Mouse (Mus musculus): ENCODE results near the gene Fignl1. TPM values are rescaled to one million over a fixed set of nuclear protein-coding genes. Genes with fewer than 3 reads are reported as not detected.

Fignl1 gene
- polyA plus RNA-seq, 1 experiment from 2014 or later: 27.8 TPM

GRCm38 (mm10) chr11:11778345-11778744, 30.4 kb downstream of the Fignl1 start:
- Histone ChIP-seq H3K27ac (no peak overlapping the region), H3K9ac (ENCODE audit: low read depth, low read length) (no peak overlapping the region), H3K36me3 (ENCODE audit: insufficient read depth, low read length) (no peaks in the 10 kb centered on the region), H3K4me3 (replicated peaks; ENCODE audit: low read depth, low read length) (no peak overlapping the region), H3K4me2 (ENCODE audit: low read length) (no peak overlapping the region), H3K27me3 (ENCODE audit: insufficient read depth, low read length) (no peaks in the 10 kb centered on the region), H3K9me3 (replicated peaks; ENCODE audit: low read length) (no peaks in the 10 kb centered on the region), H3K4me1 (replicated peaks; ENCODE audit: insufficient read depth, low read length) (no peaks in the 10 kb centered on the region)
- DNase-seq (ENCODE audit: low spot score) (no peak), ATAC-seq (replicated peaks; ENCODE audit: low FRiP score, low read depth) (no peak)
- 92% methylated on average over 6 of the region's 6 CpGs for WGBS
- TF ChIP-seq CTCF (IDR thresholded peaks at IDR 0.05; ENCODE audit: low read depth): no peak

DNA sequence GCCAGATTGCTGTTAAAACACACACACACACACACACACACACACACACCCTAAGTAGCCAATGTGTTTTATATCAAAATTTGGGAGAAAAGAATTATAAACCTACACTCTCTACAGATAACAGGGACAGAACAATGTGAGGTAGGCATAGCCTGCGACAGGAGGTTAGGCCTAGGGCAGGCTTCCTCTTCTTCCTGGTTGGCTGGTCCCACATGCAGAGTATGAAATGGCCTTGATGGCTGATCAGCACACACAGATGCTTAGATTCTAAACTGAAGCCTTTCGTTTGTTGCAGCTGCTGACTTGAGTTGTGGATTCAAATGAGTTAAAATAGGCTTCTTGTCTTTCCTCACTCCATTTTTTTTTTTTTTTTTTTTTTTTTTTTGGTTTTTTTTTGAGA, 31.0 kb downstream of the Fignl1 start:
- ATAC-seq (replicated peaks; ENCODE audit: low FRiP score, low read depth): no peak
- TF ChIP-seq CTCF (IDR thresholded peaks at IDR 0.05; ENCODE audit: low read depth): no peak

GRCm38 (mm10) chr11:11777246-11777645, 31.5 kb downstream of the Fignl1 start:
- no peak for TF ChIP-seq CTCF (IDR thresholded peaks at IDR 0.05; ENCODE audit: low read depth)
- WGBS: 45% methylated on average over 3 of the region's 3 CpGs
- no peaks in the 10 kb centered on the region for H3K9me3 ChIP-seq (replicated peaks; ENCODE audit: low read length)
- no peaks in the 10 kb centered on the region for H3K27me3 ChIP-seq (ENCODE audit: insufficient read depth, low read length)
- H3K36me3 ChIP-seq (ENCODE audit: insufficient read depth, low read length): no peaks in the 10 kb centered on the region
- DNase-seq (ENCODE audit: low spot score) (no peak), ATAC-seq (replicated peaks; ENCODE audit: low FRiP score, low read depth) (no peak)
- H3K4me3 ChIP-seq (replicated peaks; ENCODE audit: low read depth, low read length): no peak overlapping the region
- H3K4me2 ChIP-seq (ENCODE audit: low read length): no peak overlapping the region
- H3K4me1 ChIP-seq (replicated peaks; ENCODE audit: insufficient read depth, low read length): no peaks in the 10 kb centered on the region
- H3K9ac ChIP-seq (ENCODE audit: low read depth, low read length): no peak overlapping the region
- H3K27ac ChIP-seq: no peak overlapping the region

More for the DNA sequence above, 31.0 kb downstream of the Fignl1 start:
- H3K4me3 ChIP-seq (replicated peaks; ENCODE audit: low read depth, low read length): no peak overlapping the region
- DNase-seq (ENCODE audit: low spot score): no peak
- 87% methylated on average over 2 of the region's 2 CpGs for WGBS
- no peaks in the 10 kb centered on the region for H3K27me3 ChIP-seq (ENCODE audit: insufficient read depth, low read length)
- H3K4me1 ChIP-seq (replicated peaks; ENCODE audit: insufficient read depth, low read length): no peaks in the 10 kb centered on the region
- no peak overlapping the region for H3K27ac ChIP-seq
- H3K36me3 ChIP-seq (ENCODE audit: insufficient read depth, low read length): no peaks in the 10 kb centered on the region
- no peak overlapping the region for H3K9ac ChIP-seq (ENCODE audit: low read depth, low read length)
- no peaks in the 10 kb centered on the region for H3K9me3 ChIP-seq (replicated peaks; ENCODE audit: low read length)
- no peak overlapping the region for H3K4me2 ChIP-seq (ENCODE audit: low read length)

DNA sequence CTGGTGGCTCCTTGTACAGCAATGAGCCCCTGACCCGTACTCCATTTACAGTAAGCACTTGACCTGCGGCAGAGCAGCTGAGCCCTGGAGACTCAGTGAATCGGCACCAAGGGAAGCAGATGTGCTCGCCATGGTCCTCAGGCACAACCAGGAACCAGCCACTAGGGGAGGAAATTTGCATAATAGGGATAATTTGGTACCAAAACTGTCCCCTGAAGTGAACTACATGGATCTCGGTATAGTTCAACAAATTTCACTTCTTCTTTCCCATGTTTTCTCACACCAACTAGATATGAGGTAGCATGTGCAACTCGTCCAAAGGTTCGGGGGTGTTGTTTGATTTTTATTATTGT, 32.0 kb downstream of the Fignl1 start:
- DNase-seq (ENCODE audit: low spot score): no peak
- H3K27me3 ChIP-seq (ENCODE audit: insufficient read depth, low read length): no peaks in the 10 kb centered on the region
- no peak overlapping the region for H3K4me2 ChIP-seq (ENCODE audit: low read length)
- H3K9me3 ChIP-seq (replicated peaks; ENCODE audit: low read length): no peaks in the 10 kb centered on the region
- H3K9ac ChIP-seq (ENCODE audit: low read depth, low read length): no peak overlapping the region
- no peak for ATAC-seq (replicated peaks; ENCODE audit: low FRiP score, low read depth)
- H3K4me1 ChIP-seq (replicated peaks; ENCODE audit: insufficient read depth, low read length): no peaks in the 10 kb centered on the region
- WGBS: 85% methylated on average over 7 of the region's 7 CpGs
- no peak overlapping the region for H3K27ac ChIP-seq
- no peak for TF ChIP-seq CTCF (IDR thresholded peaks at IDR 0.05; ENCODE audit: low read depth)
- no peak overlapping the region for H3K4me3 ChIP-seq (replicated peaks; ENCODE audit: low read depth, low read length)
- H3K36me3 ChIP-seq (ENCODE audit: insufficient read depth, low read length): no peaks in the 10 kb centered on the region

- WGBS: 66% methylated on average over 4 of the region's 4 CpGs
Measured at GRCm38 (mm10) chr11:11776071-11776821, 32.5 kb downstream of the Fignl1 start.

GRCm38 (mm10) chr11:11774893-11775292, 33.9 kb downstream of the Fignl1 start:
- Histone ChIP-seq H3K4me3 (replicated peaks; ENCODE audit: low read depth, low read length) (no peak overlapping the region), H3K9me3 (replicated peaks; ENCODE audit: low read length) (no peaks in the 10 kb centered on the region), H3K27me3 (ENCODE audit: insufficient read depth, low read length) (no peaks in the 10 kb centered on the region), H3K36me3 (ENCODE audit: insufficient read depth, low read length) (no peaks in the 10 kb centered on the region), H3K27ac (no peak overlapping the region), H3K4me2 (ENCODE audit: low read length) (no peak overlapping the region), H3K4me1 (replicated peaks; ENCODE audit: insufficient read depth, low read length) (no peaks in the 10 kb centered on the region), H3K9ac (ENCODE audit: low read depth, low read length) (no peak overlapping the region)
- DNase-seq (ENCODE audit: low spot score) (no peak), ATAC-seq (replicated peaks; ENCODE audit: low FRiP score, low read depth) (no peak)
- WGBS: 88% methylated on average over 5 of the region's 5 CpGs
- TF ChIP-seq CTCF (IDR thresholded peaks at IDR 0.05; ENCODE audit: low read depth): no peak

More at GRCm38 (mm10) chr11:11776071-11776821, 32.5 kb downstream of the Fignl1 start:
- H3K9ac ChIP-seq (ENCODE audit: low read depth, low read length): no peak overlapping the region
- H3K4me2 ChIP-seq (ENCODE audit: low read length): no peak overlapping the region
- no peaks in the 10 kb centered on the region for H3K4me1 ChIP-seq (replicated peaks; ENCODE audit: insufficient read depth, low read length)
- DNase-seq (ENCODE audit: low spot score): no peak
- no peak overlapping the region for H3K4me3 ChIP-seq (replicated peaks; ENCODE audit: low read depth, low read length)
- no peak for TF ChIP-seq CTCF (IDR thresholded peaks at IDR 0.05; ENCODE audit: low read depth)
- H3K9me3 ChIP-seq (replicated peaks; ENCODE audit: low read length): no peaks in the 10 kb centered on the region
- ATAC-seq (replicated peaks; ENCODE audit: low FRiP score, low read depth): no peak
- H3K27me3 ChIP-seq (ENCODE audit: insufficient read depth, low read length): no peaks in the 10 kb centered on the region
- no peak overlapping the region for H3K27ac ChIP-seq
- H3K36me3 ChIP-seq (ENCODE audit: insufficient read depth, low read length): no peaks in the 10 kb centered on the region

DNA sequence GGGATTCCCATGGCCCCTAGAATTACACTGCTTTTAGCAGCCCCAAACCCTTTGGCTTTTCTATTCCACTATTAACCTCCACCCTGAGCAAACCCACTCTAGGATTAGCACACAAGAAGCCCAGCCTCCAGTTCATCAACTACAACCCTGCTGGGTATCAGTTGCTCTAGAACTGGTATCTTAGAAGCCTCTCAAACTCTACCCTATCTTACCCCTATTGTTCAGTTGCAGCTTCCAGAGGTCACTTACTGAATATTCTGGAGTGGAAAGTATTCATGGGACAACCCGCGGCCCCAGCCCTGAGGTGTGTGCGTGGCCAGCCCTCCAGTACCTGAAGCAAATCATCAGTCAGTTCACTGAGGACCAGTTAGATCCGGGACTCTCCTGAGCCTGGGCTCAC, 34.4 kb downstream of the Fignl1 start:
- no peak for TF ChIP-seq CTCF (IDR thresholded peaks at IDR 0.05; ENCODE audit: low read depth)
- no peak overlapping the region for H3K27ac ChIP-seq
- no peaks in the 10 kb centered on the region for H3K27me3 ChIP-seq (ENCODE audit: insufficient read depth, low read length)
- H3K4me2 ChIP-seq (ENCODE audit: low read length): no peak overlapping the region
- no peak overlapping the region for H3K4me3 ChIP-seq (replicated peaks; ENCODE audit: low read depth, low read length)
- no peaks in the 10 kb centered on the region for H3K36me3 ChIP-seq (ENCODE audit: insufficient read depth, low read length)
- WGBS: 96% methylated on average over 4 of the region's 4 CpGs
- no peaks in the 10 kb centered on the region for H3K4me1 ChIP-seq (replicated peaks; ENCODE audit: insufficient read depth, low read length)
- no peaks in the 10 kb centered on the region for H3K9me3 ChIP-seq (replicated peaks; ENCODE audit: low read length)
- ATAC-seq (replicated peaks; ENCODE audit: low FRiP score, low read depth): no peak
- DNase-seq (ENCODE audit: low spot score): no peak
- no peak overlapping the region for H3K9ac ChIP-seq (ENCODE audit: low read depth, low read length)
